Mouse (Mus musculus) bone marrow macrophage, adult 2 months (primary cell): ENCODE data around the gene Gsg1l2.

Source experiments
- CTCF ChIP-seq: IDR thresholded peaks from 2 replicates; pipeline ENCODE4 v1.5.1; 2012; ENCODE audit warnings: low read depth, mild to moderate bottlenecking, low read length, moderate library complexity
- POLR2A ChIP-seq: IDR thresholded peaks from 2 replicates; pipeline ENCODE4 v1.6.1; 2012; ENCODE audit warnings: mild to moderate bottlenecking, low read depth, low read length, borderline replicate concordance

GRCm38 (mm10) chr11:67774379-67774778 lies at the start of gene Gsg1l2:
- TF ChIP-seq CTCF (no peak), POLR2A (no peak)
